Mouse (Mus musculus) bone marrow, adult 2 months (tissue): ENCODE results near the gene Htr3a.

Experiments
- CTCF ChIP-seq: fragments of 200-500 bp; IDR thresholded peaks from 2 replicates; pipeline ENCODE4 v1.5.1; 2011; ENCODE audit warnings: low read length, control low read depth; ENCODE audit not compliant: control insufficient read depth, insufficient read depth
- POLR2A ChIP-seq: fragments of 200-500 bp; IDR thresholded peaks from 2 replicates; pipeline ENCODE4 v1.6.1; 2011; ENCODE audit warnings: low read depth, mild to moderate bottlenecking, control low read depth, low read length, borderline replicate concordance; ENCODE audit not compliant: control insufficient read depth

DNA sequence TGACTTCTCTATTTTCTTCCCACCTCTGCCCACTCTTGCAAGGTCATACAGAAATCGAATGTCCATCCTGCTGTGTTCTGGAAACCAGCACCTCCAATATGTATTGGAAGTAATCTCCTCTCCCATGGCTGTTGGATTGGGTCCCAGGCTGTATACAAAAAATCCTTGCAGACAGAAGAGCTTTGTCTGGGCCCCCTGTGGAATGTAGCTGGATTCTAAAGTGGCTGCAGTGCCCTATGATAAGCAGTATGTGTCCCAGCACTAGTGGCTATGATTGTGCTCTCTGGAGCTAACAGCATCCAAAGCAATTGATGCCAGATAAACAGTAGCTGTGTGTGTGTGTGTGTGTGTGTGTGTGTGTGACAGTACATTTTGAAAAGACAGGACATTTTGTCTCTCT is 31.4 kb upstream of the Htr3a start:
- TF ChIP-seq POLR2A (no peak), CTCF (no peak)
